In the genomic region with DNA sequence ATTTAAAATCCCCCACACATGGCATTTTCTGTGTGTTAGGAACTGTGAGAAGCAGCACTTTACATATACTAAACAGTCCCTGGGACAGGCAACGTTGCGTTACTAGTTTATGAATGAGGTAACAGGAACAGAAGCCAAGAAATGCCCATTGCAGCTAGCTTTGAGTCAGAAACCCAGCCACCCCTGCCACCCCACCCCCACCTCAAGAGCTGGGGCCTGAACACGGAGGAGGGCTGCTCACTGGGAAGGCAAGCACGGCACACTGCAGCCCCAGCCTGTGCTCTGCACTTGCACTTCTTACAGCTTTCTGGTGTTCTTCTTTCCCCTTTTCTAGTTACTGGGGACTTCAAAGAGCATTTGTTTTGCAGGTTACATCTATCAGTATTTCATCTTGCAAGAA, we compare ENCODE assay signal across 13 mouse cellular contexts.
A peak's percentile ranks its signal among the peaks of the same experiment; 100 is the strongest.
DNase-seq lines count a peak whose midpoint lies in the region; ATAC-seq and TF ChIP-seq lines count a peak whose summit lies in the region.
"Had no signal": no experiment of that assay in that cellular context is flagged by ENCODE, and none has a peak within 500 bp of the region (broad histone marks: within the 10 kb centered on the region; RNA-seq: fewer than 3 reads in every experiment).

No protein-coding gene starts in this region.

- H3K4me2 ChIP-seq in intestine, embryonic 15.5 days (replicated peaks): no peak overlapping the region
- no peak overlapping the region for H3K4me2 ChIP-seq in intestine, postnatal 0 days (replicated peaks; ENCODE audit: low read depth)
- no peak overlapping the region for H3K4me2 ChIP-seq in stomach, embryonic 15.5 days
- H3K4me2 ChIP-seq: neural tube, embryonic 15.5 days had no signal

- no peaks in the 10 kb centered on the region for H3K27me3 ChIP-seq in intestine, embryonic 15.5 days (replicated peaks)
- H3K27me3 ChIP-seq in intestine, postnatal 0 days (replicated peaks; ENCODE audit: control insufficient read depth, insufficient read depth, low read length): no peaks in the 10 kb centered on the region
- H3K27me3 ChIP-seq in stomach, embryonic 15.5 days (replicated peaks): no peaks in the 10 kb centered on the region
- no peaks in the 10 kb centered on the region for H3K27me3 ChIP-seq in limb, embryonic 10.5 days (ENCODE audit: low read depth, poor library complexity, severe bottlenecking)
- H3K27me3 ChIP-seq: megakaryocyte, embryonic 14.5 days; neural tube, embryonic 15.5 days had no signal

- DNase-seq in CD4-positive, CD25-positive, alpha-beta regulatory T cell, adult 2 months (ENCODE audit: low read depth, low spot score): peak; percentile 80
- DNase-seq in adrenal gland, postnatal 14 days: peak; percentile 55
- no peak for DNase-seq in gastrocnemius, postnatal 25 days
- no peak for DNase-seq in frontal cortex, postnatal 10 days (ENCODE audit: low spot score in 2 of 2)
- DNase-seq in limb, embryonic 10.5 days (ENCODE audit: low spot score): no peak
- DNase-seq: left cerebral cortex, postnatal 4 days had no signal

- no peak overlapping the region for H3K4me3 ChIP-seq in intestine, embryonic 15.5 days (replicated peaks)
- H3K4me3 ChIP-seq in intestine, postnatal 0 days (ENCODE audit: low read depth, low read length): no peak overlapping the region
- no peak overlapping the region for H3K4me3 ChIP-seq in stomach, embryonic 15.5 days (replicated peaks)
- no peak overlapping the region for H3K4me3 ChIP-seq in limb, embryonic 10.5 days
- H3K4me3 ChIP-seq: megakaryocyte, embryonic 14.5 days; neural tube, embryonic 15.5 days had no signal

- no peaks in the 10 kb centered on the region for H3K36me3 ChIP-seq in intestine, embryonic 15.5 days
- no peaks in the 10 kb centered on the region for H3K36me3 ChIP-seq in intestine, postnatal 0 days (ENCODE audit: control insufficient read depth, insufficient read depth)
- H3K36me3 ChIP-seq in stomach, embryonic 15.5 days: no peaks in the 10 kb centered on the region
- no peaks in the 10 kb centered on the region for H3K36me3 ChIP-seq in limb, embryonic 10.5 days
- H3K36me3 ChIP-seq: neural tube, embryonic 15.5 days had no signal

- no peak for TF ChIP-seq CTCF in intestine, postnatal 0 days (IDR thresholded peaks at IDR 0.05; ENCODE audit: low read depth)

- ATAC-seq in intestine, embryonic 15.5 days: no peak
- no peak for ATAC-seq in intestine, postnatal 0 days
- ATAC-seq in stomach, embryonic 15.5 days (ENCODE audit: insufficient read depth, low FRiP score, low read depth): peak; percentile 57; the same call in 1 of the 2 replicates
- ATAC-seq: forebrain, embryonic 14.5 days; hindbrain, postnatal 0 days had no signal

- H3K27ac ChIP-seq in intestine, embryonic 15.5 days: peak overlapping the region; percentile 2; the same call in 1 of the 2 replicates
- no peak overlapping the region for H3K27ac ChIP-seq in intestine, postnatal 0 days (ENCODE audit: low read depth, low read length)
- H3K27ac ChIP-seq in stomach, embryonic 15.5 days: peak overlapping the region; percentile 48; the same call in 1 of the 2 replicates
- no peak overlapping the region for H3K27ac ChIP-seq in limb, embryonic 10.5 days
- H3K27ac ChIP-seq: hindbrain, postnatal 0 days; neural tube, embryonic 15.5 days had no signal

- H3K4me1 ChIP-seq in intestine, embryonic 15.5 days (replicated peaks): peaks cover 6% of the 10 kb centered on the region; the same call in 1 of the 2 replicates
- H3K4me1 ChIP-seq in intestine, postnatal 0 days (replicated peaks; ENCODE audit: control insufficient read depth, insufficient read depth, low read length): no peaks in the 10 kb centered on the region
- H3K4me1 ChIP-seq in stomach, embryonic 15.5 days: peaks cover 13% of the 10 kb centered on the region; the same call in 1 of the 2 replicates
- peaks cover 11% of the 10 kb centered on the region; the same call in 1 of the 2 replicates for H3K4me1 ChIP-seq in limb, embryonic 10.5 days

- WGBS in intestine, embryonic 15.5 days: 28% methylated on average over 4 of the region's 4 CpGs
- 47% methylated on average over 4 of the region's 4 CpGs for WGBS in intestine, postnatal 0 days
- WGBS in stomach, embryonic 15.5 days: 25% methylated on average over 4 of the region's 4 CpGs
- 50% methylated on average over 4 of the region's 4 CpGs for WGBS in limb, embryonic 10.5 days

- H3K9ac ChIP-seq in intestine, embryonic 15.5 days: no peak overlapping the region
- H3K9ac ChIP-seq in intestine, postnatal 0 days (ENCODE audit: low read depth, low read length): no peak overlapping the region
- no peak overlapping the region for H3K9ac ChIP-seq in stomach, embryonic 15.5 days
- H3K9ac ChIP-seq: neural tube, embryonic 15.5 days had no signal

- H3K9me3 ChIP-seq in intestine, embryonic 15.5 days: no peaks in the 10 kb centered on the region
- no peaks in the 10 kb centered on the region for H3K9me3 ChIP-seq in intestine, postnatal 0 days (ENCODE audit: control insufficient read depth)
- H3K9me3 ChIP-seq in stomach, embryonic 15.5 days: no peaks in the 10 kb centered on the region
- H3K9me3 ChIP-seq in limb, embryonic 10.5 days (replicated peaks): no peaks in the 10 kb centered on the region
- H3K9me3 ChIP-seq: megakaryocyte, embryonic 14.5 days; neural tube, embryonic 15.5 days had no signal

Comparison
In these comparisons a context has a peak if more than half of its experiments do, and no peak if none do; other contexts are left out.
1. H3K27ac ChIP-seq: peak in intestine, embryonic 15.5 days (single experiment) and stomach, embryonic 15.5 days (single experiment); none in intestine, postnatal 0 days (single experiment) and limb, embryonic 10.5 days (single experiment).
2. DNase-seq: peak in CD4-positive, CD25-positive, alpha-beta regulatory T cell, adult 2 months (single experiment) and adrenal gland, postnatal 14 days (single experiment); none in gastrocnemius, postnatal 25 days (single experiment), frontal cortex, postnatal 10 days (0 of 2) and limb, embryonic 10.5 days (single experiment).